Mouse (Mus musculus) forebrain, embryonic 10.5 days (tissue): Measurements from ENCODE around the gene Amdhd1. TPM values are rescaled to one million over a fixed set of nuclear protein-coding genes. Genes with fewer than 3 reads are reported as not detected.

ENCODE experiments used
- DNase-seq: peaks from one replicate; pipeline ENCODE4 v3.0.0-alpha.2; 2017; ENCODE audit warnings: low spot score; ENCODE audit errors: extremely low spot score
- H3K27ac ChIP-seq: fragments of 300-500 bp; sonication (generic); 2 replicates; pipeline ENCODE4 v1.5.1; 2016; ENCODE audit warnings: mild to moderate bottlenecking
- H3K27me3 ChIP-seq: fragments of 300-500 bp; sonication (generic); 2 replicates; pipeline ENCODE4 v1.6.1; 2016; ENCODE audit warnings: mild to moderate bottlenecking; ENCODE audit not compliant: poor library complexity, severe bottlenecking
- H3K36me3 ChIP-seq: fragments of 300-500 bp; sonication (generic); replicated peaks from 2 replicates; pipeline ENCODE4 v1.6.1; 2016; ENCODE audit warnings: mild to moderate bottlenecking, moderate library complexity
- H3K4me1 ChIP-seq: fragments of 300-500 bp; sonication (generic); 2 replicates; pipeline ENCODE4 v1.6.1; 2016
- H3K4me3 ChIP-seq: fragments of 300-500 bp; sonication (generic); 2 replicates; pipeline ENCODE4 v1.5.1; 2016; ENCODE audit warnings: mild to moderate bottlenecking, moderate library complexity
- H3K9me3 ChIP-seq: fragments of 300-500 bp; sonication (generic); 2 replicates; pipeline ENCODE4 v1.6.1; 2016; ENCODE audit warnings: mild to moderate bottlenecking, moderate library complexity
- WGBS: fragments of 180-500 bp; shearing (Covaris S2); methylation state at CpG from one replicate; pipeline ENCODE4 v1.1.7; 2016; 5-methylcytosine and 5-hydroxymethylcytosine counted together
- polyA plus RNA-seq: library from polyadenylated mRNA; unstranded; fragments of >200 nt; fragmentation: Nextera tagmentation; extraction: Ambion mirVana; gene quantifications from 2 replicates; pipeline ENCODE4 v1.2.1, GENCODE M21; 2016

The Amdhd1 gene
- polyA plus RNA-seq, 1 experiment from 2014 or later = 0.24 TPM

DNA sequence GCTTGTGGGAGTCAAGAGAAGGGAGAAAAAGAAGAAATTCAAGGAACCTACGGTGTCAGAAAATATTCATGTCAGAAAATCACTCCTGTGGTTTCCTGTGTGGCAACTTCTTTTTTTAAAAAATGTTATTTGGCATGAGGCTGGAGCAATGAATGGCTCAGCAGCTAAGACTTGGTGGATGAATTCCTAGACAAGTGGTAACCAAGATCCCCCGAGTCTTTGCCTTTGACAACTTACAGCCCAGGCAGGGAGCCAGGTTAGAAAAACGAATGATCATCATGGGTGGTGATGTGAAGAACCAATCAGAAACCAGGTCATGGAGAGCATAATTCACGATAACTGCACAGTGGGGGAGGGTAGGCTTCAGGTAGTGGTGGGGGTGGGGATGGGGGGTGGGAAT, 18.8 kb downstream of the Amdhd1 start:
- Histone ChIP-seq H3K36me3 (no peaks in the 10 kb centered on the region), H3K4me3 (no peak overlapping the region), H3K27ac (no peak overlapping the region), H3K4me1 (no peaks in the 10 kb centered on the region), H3K27me3 (no peaks in the 10 kb centered on the region), H3K9me3 (no peaks in the 10 kb centered on the region)
- no peak for DNase-seq
- 74% methylated on average over 4 of the region's 4 CpGs for WGBS

DNA sequence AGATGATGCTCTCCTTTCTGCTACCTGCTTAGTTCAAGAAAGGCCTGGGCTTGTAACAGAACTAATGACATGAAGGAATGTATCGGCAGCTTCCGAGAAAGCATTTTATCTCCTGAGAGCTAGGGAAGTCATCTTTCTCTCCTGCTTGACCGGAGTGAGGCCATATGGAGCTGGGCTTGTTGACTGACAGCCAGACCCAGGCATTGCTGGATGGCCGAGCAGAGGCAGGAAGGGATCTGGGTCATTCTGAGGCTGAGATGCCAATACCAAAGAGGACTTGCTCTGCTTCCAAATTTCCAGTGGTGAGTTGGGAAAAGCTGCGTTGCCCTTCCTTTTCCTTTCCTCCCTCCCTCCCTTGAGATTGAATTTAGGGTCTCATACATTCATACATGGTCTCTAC, 20.1 kb downstream of the Amdhd1 start:
- WGBS = 89% methylated on average over 5 of the region's 5 CpGs
- Histone ChIP-seq H3K36me3 (no peaks in the 10 kb centered on the region), H3K9me3 (no peaks in the 10 kb centered on the region), H3K4me3 (no peak overlapping the region), H3K4me1 (no peaks in the 10 kb centered on the region), H3K27ac (no peak overlapping the region), H3K27me3 (no peaks in the 10 kb centered on the region)
- no peak for DNase-seq

DNA sequence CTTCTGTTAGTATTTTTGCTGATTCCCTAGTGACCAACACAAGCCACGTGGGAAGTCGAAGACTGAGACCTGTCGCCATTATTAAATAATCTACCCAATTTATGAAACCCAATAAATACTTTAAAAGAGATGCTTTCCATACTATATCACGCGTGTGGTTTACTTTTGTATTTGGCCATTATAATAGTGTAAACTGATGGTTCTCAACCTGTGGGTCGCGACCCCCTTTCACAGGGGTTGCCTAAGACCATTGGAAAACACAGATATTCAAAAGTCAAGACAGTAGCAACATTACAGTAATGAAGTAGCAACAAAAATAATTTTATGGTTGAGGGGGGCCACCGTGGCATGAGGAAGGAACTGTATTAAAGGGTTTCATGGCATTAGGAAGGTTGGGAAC, 20.7 kb downstream of the Amdhd1 start:
- 92% methylated on average over 8 of the region's 8 CpGs for WGBS
- Histone ChIP-seq H3K9me3 (no peaks in the 10 kb centered on the region), H3K36me3 (no peaks in the 10 kb centered on the region), H3K27ac (no peak overlapping the region), H3K4me1 (no peaks in the 10 kb centered on the region), H3K4me3 (no peak overlapping the region), H3K27me3 (no peaks in the 10 kb centered on the region)
- no peak for DNase-seq

DNA sequence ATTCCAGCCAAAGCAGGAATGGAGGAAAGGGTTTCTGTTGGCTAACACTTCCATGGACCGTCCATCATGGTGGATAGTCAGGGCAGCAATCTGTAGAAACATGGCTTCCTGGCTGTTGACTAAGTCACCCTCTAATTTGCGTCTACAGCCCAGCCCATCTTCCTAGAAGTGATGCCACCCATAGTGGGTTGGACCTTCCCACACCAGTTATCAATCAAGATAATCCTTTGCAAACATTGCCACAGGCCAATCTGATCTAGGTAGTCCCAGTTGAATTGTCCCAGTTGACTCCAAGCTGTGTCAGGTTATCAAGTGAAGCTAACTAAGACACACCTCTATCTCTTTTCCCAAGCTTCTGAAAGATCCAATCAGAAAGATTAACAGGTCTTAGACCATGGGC, 21.2 kb downstream of the Amdhd1 start:
- Histone ChIP-seq H3K36me3 (no peaks in the 10 kb centered on the region), H3K27me3 (no peaks in the 10 kb centered on the region), H3K27ac (no peak overlapping the region), H3K4me1 (no peaks in the 10 kb centered on the region), H3K4me3 (no peak overlapping the region), H3K9me3 (no peaks in the 10 kb centered on the region)
- 91% methylated on average over 2 of the region's 2 CpGs for WGBS
- DNase-seq = no peak

DNA sequence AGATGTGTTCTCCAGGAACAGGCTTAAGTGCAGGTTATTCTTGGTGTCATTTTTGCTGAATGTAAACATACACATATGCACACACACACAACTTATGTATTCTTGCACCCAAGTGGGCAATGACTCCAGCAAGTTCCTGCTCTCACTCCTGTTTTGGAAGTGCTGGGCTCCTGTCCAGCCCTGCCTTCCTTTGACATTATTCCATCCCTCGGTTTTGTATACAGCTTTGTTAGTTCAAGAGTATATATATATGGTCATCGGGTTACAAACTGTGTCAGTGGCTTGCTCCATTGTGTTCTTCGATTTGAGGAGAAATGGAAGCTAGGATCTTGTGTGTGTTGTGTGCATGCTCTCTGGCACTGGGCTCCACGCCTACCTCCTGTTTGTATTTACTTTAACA, 21.6 kb downstream of the Amdhd1 start:
- Histone ChIP-seq H3K27me3 (no peaks in the 10 kb centered on the region), H3K9me3 (no peaks in the 10 kb centered on the region), H3K36me3 (no peaks in the 10 kb centered on the region), H3K4me3 (no peak overlapping the region), H3K4me1 (no peaks in the 10 kb centered on the region), H3K27ac (no peak overlapping the region)
- no peak for DNase-seq
- WGBS = 85% methylated on average over 4 of the region's 4 CpGs

DNA sequence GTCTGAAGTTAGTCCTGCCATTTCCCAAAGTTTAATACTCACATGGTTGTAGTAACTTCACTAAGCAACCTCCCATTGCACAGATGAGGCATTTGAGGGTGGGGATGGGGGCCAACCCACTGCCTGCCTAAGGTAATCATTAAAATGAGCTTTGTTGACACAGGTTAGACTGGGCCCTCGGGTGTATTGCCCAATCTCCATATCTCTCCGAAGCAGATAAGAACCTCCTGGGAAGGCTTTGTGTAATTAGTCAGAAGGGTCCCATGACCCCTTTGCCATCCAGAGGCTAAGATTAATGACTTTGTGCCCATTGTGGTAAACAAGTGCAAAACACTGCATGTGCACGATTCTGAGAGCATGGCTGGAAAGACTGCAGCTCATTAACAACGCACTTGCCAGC, 22.1 kb downstream of the Amdhd1 start:
- H3K4me1 ChIP-seq = no peaks in the 10 kb centered on the region
- WGBS = 71% methylated on average over 4 of the region's 4 CpGs

DNA sequence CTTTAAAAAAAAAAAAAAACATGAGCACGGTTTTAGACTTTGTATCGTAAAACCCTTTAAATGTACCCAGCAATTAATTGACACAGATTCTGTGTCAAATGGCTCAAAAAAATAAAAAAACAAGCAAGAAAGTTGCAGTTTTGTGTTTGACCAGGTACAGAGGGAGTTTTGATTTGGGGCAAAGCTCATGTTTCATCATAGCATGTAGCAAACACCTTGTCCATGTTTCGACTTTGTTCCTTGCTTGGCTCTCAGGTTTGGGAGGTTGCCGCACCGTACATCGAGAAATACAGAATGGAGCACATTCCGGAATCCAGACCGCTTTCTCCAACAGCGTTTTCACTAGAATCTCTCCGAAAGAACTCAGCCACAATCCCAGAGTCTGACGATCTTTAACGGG, 23.9 kb downstream of the Amdhd1 start:
- Histone ChIP-seq H3K4me3 (no peak overlapping the region), H3K27ac (no peak overlapping the region), H3K36me3 (no peaks in the 10 kb centered on the region), H3K9me3 (no peaks in the 10 kb centered on the region), H3K27me3 (no peaks in the 10 kb centered on the region), H3K4me1 (no peaks in the 10 kb centered on the region)
- WGBS = 89% methylated on average over 12 of the region's 12 CpGs
- DNase-seq = no peak

More for the DNA sequence above, 22.1 kb downstream of the Amdhd1 start:
- H3K9me3 ChIP-seq = no peaks in the 10 kb centered on the region
- H3K27ac ChIP-seq = no peak overlapping the region
- no peak for DNase-seq
- no peaks in the 10 kb centered on the region for H3K36me3 ChIP-seq
- H3K27me3 ChIP-seq = no peaks in the 10 kb centered on the region
- no peak overlapping the region for H3K4me3 ChIP-seq

DNA sequence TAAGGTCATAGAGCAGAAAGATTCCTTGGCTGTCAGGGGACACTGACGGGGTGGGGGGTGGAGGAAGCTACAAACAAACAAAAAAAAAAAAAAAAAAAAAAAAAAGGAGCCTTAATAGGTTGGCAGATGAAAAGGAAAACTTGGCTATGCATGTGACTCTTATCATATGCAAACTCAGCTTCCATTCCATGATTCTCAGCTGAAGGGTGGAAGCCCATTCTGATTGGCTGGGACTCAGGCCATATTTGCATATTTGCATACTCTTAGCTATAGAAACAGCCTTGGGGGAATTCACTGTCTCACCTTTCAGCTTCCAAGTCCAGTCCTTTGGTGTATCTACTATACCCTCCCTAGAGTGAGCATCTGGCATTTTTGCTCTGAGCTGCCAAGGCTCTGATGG, 24.4 kb downstream of the Amdhd1 start:
- Histone ChIP-seq H3K36me3 (no peaks in the 10 kb centered on the region), H3K9me3 (no peaks in the 10 kb centered on the region), H3K4me3 (no peak overlapping the region), H3K27ac (no peak overlapping the region), H3K4me1 (no peaks in the 10 kb centered on the region), H3K27me3 (no peaks in the 10 kb centered on the region)
- DNase-seq = no peak
- WGBS = 27% methylated on average over 1 of the region's 1 CpGs

DNA sequence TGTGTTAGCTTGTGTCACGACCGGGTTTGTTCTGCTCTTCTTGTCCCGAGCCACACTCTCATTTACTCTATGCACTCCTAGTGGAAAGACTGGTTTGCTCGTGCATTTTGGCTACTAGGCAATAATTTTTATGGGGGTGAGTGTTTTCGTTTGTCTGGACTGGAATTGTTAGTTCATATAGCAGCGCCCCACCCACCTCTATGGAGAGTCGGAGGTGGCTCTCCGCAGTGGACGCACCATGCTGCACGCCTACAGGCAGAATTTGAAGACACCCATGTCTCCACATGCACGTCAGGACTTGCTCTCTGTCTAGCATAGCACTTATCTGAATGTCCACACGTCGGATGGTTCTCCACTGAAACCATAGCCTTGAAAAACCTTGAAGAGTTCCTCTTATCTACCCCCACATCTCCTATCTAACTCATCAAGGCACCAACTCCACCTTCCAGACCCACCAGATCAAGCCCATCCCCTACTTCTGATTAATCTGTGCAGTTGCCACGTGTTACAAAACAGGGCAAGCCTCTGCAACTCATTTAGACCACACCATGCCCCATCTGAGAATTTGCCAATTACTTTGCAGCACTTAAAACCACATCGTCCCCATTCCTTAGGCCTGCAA, 30.2 kb downstream of the Amdhd1 start:
- Histone ChIP-seq H3K9me3 (no peaks in the 10 kb centered on the region), H3K27ac (no peak overlapping the region), H3K27me3 (no peaks in the 10 kb centered on the region), H3K4me1 (no peaks in the 10 kb centered on the region), H3K4me3 (no peak overlapping the region), H3K36me3 (no peaks in the 10 kb centered on the region)
- no peak for DNase-seq
- 89% methylated on average over 15 of the region's 15 CpGs for WGBS

DNA sequence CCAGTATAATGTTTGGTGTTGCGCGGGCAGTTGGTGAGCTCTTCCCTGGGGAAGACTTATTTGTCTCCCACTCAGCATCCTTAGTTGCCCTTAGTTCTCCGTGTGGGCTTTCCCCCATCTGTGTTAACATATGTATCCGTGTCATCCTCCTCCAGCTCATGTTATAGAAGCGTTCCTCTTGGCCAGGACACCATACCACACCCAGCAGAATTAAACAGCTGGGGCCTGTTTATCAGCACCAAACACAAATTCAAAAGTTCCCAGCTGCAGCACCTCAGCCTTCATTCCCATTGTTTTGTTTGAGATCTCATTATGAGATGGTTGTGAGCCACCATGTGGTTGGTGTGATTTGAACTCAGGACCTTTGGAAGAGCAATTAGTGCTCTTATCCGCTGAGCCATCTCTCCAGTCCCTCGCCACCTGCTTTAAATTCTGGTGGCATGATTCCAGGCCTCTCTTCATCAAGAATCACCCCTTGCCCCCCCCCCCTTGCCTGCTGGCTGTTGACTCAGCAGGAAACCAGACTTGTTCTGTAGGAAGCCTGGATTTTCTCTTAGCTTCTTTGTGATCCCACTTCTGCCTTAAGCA, 31.4 kb downstream of the Amdhd1 start:
- 85% methylated on average over 7 of the region's 7 CpGs for WGBS
- DNase-seq = no peak
- Histone ChIP-seq H3K27ac (no peak overlapping the region), H3K36me3 (no peaks in the 10 kb centered on the region), H3K4me1 (no peaks in the 10 kb centered on the region), H3K9me3 (no peaks in the 10 kb centered on the region), H3K4me3 (no peak overlapping the region), H3K27me3 (no peaks in the 10 kb centered on the region)

DNA sequence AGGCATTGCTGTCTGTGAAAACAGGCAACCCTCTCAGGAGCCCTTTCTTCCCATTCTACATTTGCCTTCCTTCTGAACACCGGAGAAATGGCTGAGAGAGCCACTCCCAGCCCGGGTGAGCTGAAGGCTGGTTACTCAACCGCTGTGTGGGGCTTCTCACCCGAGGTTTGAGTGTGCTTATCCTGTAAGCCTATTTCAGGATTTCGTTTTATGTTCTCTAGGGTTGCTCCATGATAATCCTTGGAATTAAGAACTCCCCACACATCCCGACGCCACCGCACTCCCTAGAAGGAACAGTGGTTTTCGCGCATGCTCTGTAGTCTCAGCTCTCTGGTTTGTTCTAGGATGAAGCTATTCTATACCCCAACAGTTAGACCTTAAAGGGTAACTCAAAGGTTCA, 38.5 kb downstream of the Amdhd1 start:
- DNase-seq = no peak
- Histone ChIP-seq H3K36me3 (no peaks in the 10 kb centered on the region), H3K27me3 (no peaks in the 10 kb centered on the region), H3K4me3 (no peak overlapping the region), H3K9me3 (no peaks in the 10 kb centered on the region), H3K4me1 (peaks cover 6% of the 10 kb centered on the region; the same call in 1 of the 2 replicates), H3K27ac (no peak overlapping the region)
- 78% methylated on average over 10 of the region's 10 CpGs for WGBS

DNA sequence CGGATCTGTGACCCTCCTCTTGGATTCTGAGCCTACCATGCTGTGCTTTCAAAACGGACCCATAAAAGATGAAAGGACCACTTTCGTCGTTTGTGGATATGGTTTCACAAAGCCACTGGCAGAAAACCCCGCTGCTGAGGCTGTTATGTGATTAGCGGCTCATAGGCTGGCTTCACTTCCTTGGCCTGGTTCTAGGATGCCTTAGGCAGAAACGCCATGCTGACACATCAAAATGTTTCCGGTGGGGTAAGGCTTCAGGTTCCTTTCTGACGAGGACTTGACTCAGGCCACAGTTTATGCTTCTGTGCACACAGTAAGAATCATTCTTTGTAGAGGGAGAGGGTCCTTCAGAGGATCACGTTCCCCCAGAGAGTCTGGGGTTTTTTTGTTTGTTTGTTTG, 39.0 kb downstream of the Amdhd1 start:
- Histone ChIP-seq H3K27me3 (no peaks in the 10 kb centered on the region), H3K9me3 (no peaks in the 10 kb centered on the region), H3K4me3 (no peak overlapping the region), H3K36me3 (no peaks in the 10 kb centered on the region), H3K27ac (no peak overlapping the region), H3K4me1 (peaks cover 6% of the 10 kb centered on the region; the same call in 1 of the 2 replicates)
- 56% methylated on average over 10 of the region's 10 CpGs for WGBS
- no peak for DNase-seq

DNA sequence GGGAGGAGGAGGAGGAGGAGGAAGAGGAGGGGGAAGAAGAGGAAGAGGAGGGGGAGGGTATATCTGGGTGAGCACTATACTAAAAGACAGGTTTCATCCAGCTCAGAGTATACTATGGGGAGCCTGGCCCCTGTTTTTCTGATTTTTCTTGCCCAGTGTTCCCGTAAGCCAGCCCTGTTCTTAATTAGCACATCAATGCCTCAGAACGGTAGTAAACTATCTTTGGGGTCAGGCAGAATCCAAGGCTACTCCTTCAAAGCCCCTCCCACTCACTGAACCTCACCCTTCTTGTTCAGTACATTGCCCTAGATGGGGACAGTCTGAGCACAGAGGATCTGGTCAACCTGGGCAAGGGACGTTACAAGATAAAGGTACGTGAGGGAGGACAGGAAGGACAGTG, 49.4 kb downstream of the Amdhd1 start:
- 52% methylated on average over 4 of the region's 4 CpGs for WGBS
- Histone ChIP-seq H3K36me3 (peaks cover 2% of the 10 kb centered on the region; the same call in 1 of the 2 replicates), H3K4me1 (peaks cover 25% of the 10 kb centered on the region), H3K27ac (no peak overlapping the region), H3K9me3 (no peaks in the 10 kb centered on the region), H3K27me3 (no peaks in the 10 kb centered on the region), H3K4me3 (no peak overlapping the region)
- no peak for DNase-seq

DNA sequence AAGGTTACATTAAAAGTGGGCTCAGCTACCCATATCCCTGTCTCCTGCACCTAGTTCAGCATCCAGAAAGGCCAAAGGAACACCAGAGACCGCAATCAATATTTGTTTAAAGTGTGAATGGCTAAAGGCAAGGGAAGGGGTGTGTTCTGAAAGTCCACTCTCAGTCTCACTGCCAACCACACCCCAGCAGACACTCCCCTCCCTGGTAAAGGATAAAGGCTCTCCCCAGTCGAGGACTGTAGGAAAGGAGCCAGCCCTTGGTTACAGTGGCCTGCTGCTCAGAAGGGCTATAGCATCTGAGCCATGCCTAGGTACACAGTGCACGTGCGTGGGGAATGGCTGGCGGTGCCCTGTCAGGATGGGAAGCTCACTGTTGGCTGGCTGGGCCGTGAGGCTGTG, 51.0 kb downstream of the Amdhd1 start:
- Histone ChIP-seq H3K27ac (peak overlapping the region; percentile 11; the same call in 1 of the 2 replicates), H3K36me3 (peaks cover 17% of the 10 kb centered on the region), H3K27me3 (no peaks in the 10 kb centered on the region), H3K4me1 (peaks cover 25% of the 10 kb centered on the region), H3K4me3 (no peak overlapping the region), H3K9me3 (no peaks in the 10 kb centered on the region)
- WGBS = 79% methylated on average over 6 of the region's 6 CpGs
- no peak for DNase-seq
